Mouse (Mus musculus) lung, embryonic 16.5 days (tissue): ENCODE measurements around the gene Ccdc152. TPM values are rescaled to one million over a fixed set of nuclear protein-coding genes. Genes with fewer than 3 reads are reported as not detected.
A peak's percentile ranks its signal among the peaks of the same experiment; 100 is the strongest.
"Not testable (repeated sequence)": the region's sequence is repeated elsewhere in the genome, so short reads cannot be mapped to it uniquely, and the experiment has no call there.

Source experiments
- ATAC-seq: fragments of 200-750 bp; cut with Nextera tagmentation; 2 replicates; pipeline ENCODE4 v1.8.0; 2017; ENCODE audit warnings: low read depth, mild to moderate bottlenecking, moderate library complexity
- H3K27ac ChIP-seq: fragments of 300-500 bp; sonication (generic); 2 replicates; pipeline ENCODE4 v1.5.1; 2014; ENCODE audit warnings: mild to moderate bottlenecking, control low read depth, low read length
- H3K27me3 ChIP-seq: fragments of 300-500 bp; sonication (generic); 2 replicates; pipeline ENCODE4 v1.6.1; 2014; ENCODE audit warnings: low read depth, low read length, mixed read lengths; ENCODE audit not compliant: control insufficient read depth, insufficient read depth
- H3K36me3 ChIP-seq: fragments of 300-500 bp; sonication (generic); 2 replicates; pipeline ENCODE4 v1.6.1; 2014; ENCODE audit warnings: low read length; ENCODE audit not compliant: control insufficient read depth, insufficient read depth
- H3K4me1 ChIP-seq: fragments of 300-500 bp; sonication (generic); replicated peaks from 2 replicates; pipeline ENCODE4 v1.6.1; 2014; ENCODE audit warnings: low read length, mixed read lengths; ENCODE audit not compliant: control insufficient read depth, insufficient read depth
- H3K4me2 ChIP-seq: fragments of 300-500 bp; sonication (generic); 2 replicates; pipeline ENCODE4 v1.6.1; 2014; ENCODE audit warnings: low read depth, low read length, control low read depth
- H3K4me3 ChIP-seq: fragments of 300-500 bp; sonication (generic); 2 replicates; pipeline ENCODE4 v1.5.1; 2014; ENCODE audit warnings: mild to moderate bottlenecking, low read length, control low read depth
- H3K9ac ChIP-seq: fragments of 300-500 bp; sonication (generic); 2 replicates; pipeline ENCODE4 v1.6.1; 2014; ENCODE audit warnings: low read length, control low read depth
- H3K9me3 ChIP-seq: fragments of 300-500 bp; sonication (generic); 2 replicates; pipeline ENCODE4 v1.6.1; 2016; ENCODE audit warnings: low read length; ENCODE audit not compliant: control insufficient read depth
- WGBS: fragments of 180-500 bp; shearing (Covaris S2); extraction: QIAGEN DNeasy Blood & Tissue Kit; methylation state at CpG from one replicate; pipeline ENCODE4 v1.1.7; 2014; 5-methylcytosine and 5-hydroxymethylcytosine counted together
- polyA plus RNA-seq: library from polyadenylated mRNA; unstranded; fragments of >200 nt; fragmentation: Nextera tagmentation; extraction: Ambion mirVana; gene quantifications from 2 replicates; pipeline ENCODE4 v1.2.1, GENCODE M21; 2015

Ccdc152 gene
- polyA plus RNA-seq, 1 experiment from 2014 or later = 0.28 TPM

DNA sequence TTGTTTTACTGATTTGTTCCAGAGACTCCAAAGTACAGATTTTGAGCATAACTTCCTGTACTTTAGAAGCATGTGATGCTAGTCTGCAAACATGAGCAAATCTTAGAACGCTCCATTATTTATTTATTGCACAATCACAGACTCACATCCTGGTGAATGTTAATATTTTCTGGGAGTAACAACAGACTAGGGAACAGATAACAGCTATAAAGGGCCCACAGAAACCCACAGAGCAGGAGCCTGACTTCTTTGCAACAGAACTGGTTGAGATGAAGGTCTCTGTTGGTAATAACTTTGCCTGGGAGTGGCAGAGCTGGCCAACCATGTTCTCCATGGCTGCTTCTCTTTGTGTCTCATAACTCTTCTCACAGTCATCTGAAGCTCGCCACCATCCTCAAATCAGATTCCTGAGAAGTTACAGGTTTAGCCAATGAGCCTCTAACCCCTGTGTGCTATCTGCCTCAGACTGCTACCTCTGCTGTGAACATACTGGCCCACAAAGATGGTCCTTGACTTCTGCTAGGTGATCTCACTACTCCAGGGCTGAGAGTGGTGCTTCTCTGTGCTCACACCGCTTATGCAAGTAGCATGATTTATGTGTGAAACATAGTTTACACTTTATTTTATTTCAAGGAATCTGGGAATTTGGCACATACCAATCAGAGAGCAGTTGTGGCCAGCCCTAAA, 52.2 kb downstream of the Ccdc152 start:
- Histone ChIP-seq H3K27me3 (no peaks in the 10 kb centered on the region), H3K9me3 (no peaks in the 10 kb centered on the region), H3K4me3 (no peak overlapping the region), H3K36me3 (no peaks in the 10 kb centered on the region), H3K9ac (0 out of 2 replicates have a peak overlapping the region, but pooled peaks have one; percentile 18), H3K4me1 (peaks cover 12% of the 10 kb centered on the region), H3K27ac (peak overlapping the region; percentile 90), H3K4me2 (no peak overlapping the region)
- peak; percentile 88 for ATAC-seq
- WGBS = 27% methylated on average over 3 of the region's 3 CpGs

DNA sequence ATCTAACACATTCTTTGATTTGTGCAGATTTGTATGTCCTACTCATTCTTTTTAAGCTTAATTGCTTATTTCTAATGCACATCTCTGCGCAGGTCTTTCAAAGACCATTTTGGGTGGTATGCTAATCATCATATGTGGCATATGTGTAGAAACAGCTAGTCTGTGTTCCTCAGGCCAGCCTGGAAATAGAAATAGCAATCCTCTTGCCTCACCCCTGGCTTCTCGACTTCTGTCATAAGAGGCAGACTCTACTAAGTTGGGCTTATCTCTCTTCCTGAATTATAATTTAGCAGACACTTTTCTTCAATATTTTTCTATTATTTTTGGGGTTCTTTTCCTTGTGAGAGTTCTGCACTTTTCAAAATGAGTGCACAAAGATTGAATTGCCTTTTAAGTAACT, 52.7 kb downstream of the Ccdc152 start:
- no peaks in the 10 kb centered on the region for H3K9me3 ChIP-seq
- peak overlapping the region; percentile 90 for H3K27ac ChIP-seq
- no peaks in the 10 kb centered on the region for H3K27me3 ChIP-seq
- 0 out of 2 replicates have a peak, but pooled peaks have one; percentile 37 for ATAC-seq
- H3K4me1 ChIP-seq = peaks cover 12% of the 10 kb centered on the region
- H3K4me2 ChIP-seq = no peak overlapping the region
- WGBS = 51% methylated on average over 2 of the region's 2 CpGs
- no peaks in the 10 kb centered on the region for H3K36me3 ChIP-seq
- H3K4me3 ChIP-seq = no peak overlapping the region
- H3K9ac ChIP-seq = no peak overlapping the region

DNA sequence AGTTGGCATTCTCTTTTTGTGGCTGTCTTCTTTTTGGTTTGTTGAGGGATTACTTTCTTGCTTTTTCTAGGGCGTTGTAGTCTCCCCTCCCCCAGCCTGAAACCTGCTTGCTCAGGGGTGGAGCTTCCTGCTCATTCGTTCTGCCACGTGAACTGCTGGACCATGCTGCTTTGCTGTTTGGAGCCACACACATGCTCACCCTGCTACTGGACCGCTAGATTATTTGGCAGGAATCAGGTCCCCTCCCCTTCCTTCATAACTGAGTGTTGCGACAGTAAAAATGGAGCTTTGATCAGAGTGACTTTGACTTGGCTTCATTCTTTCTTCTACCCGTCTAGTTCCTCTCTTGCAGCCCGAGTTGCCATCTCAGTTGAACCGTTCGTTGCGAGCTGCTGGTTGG, 58.3 kb downstream of the Ccdc152 start:
- H3K36me3 ChIP-seq, H3K9me3 ChIP-seq, H3K4me2 ChIP-seq, ATAC-seq, H3K27ac ChIP-seq, H3K4me1 ChIP-seq, H3K27me3 ChIP-seq, H3K9ac ChIP-seq, H3K4me3 ChIP-seq: not testable (repeated sequence)
- WGBS = 74% methylated on average over 10 of the region's 10 CpGs

DNA sequence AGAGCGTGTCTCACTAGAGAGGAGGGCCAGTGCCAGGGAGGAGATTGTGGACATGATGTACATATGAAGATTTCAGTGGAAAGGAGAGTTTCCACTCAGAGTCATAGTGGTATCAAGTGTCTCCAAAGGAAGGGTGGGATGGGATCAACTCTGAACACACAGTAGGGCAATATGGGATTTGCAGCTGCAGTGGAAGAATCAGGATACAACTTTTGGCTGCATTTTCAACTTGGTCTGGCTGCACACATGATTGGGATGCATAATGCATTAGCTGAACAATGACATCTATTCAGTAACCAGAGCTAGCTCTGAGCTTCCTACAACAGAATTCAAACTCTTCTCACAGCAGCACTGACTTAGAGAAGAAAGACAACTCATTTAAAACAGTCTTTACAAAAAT, 65.4 kb downstream of the Ccdc152 start:
- H3K27me3 ChIP-seq = no peaks in the 10 kb centered on the region
- no peak overlapping the region for H3K9ac ChIP-seq
- H3K4me2 ChIP-seq = no peak overlapping the region
- WGBS = 88% methylated on average over 1 of the region's 1 CpGs
- H3K4me1 ChIP-seq = no peaks in the 10 kb centered on the region
- no peak overlapping the region for H3K4me3 ChIP-seq
- no peaks in the 10 kb centered on the region for H3K9me3 ChIP-seq
- ATAC-seq = no peak
- no peak overlapping the region for H3K27ac ChIP-seq
- no peaks in the 10 kb centered on the region for H3K36me3 ChIP-seq

DNA sequence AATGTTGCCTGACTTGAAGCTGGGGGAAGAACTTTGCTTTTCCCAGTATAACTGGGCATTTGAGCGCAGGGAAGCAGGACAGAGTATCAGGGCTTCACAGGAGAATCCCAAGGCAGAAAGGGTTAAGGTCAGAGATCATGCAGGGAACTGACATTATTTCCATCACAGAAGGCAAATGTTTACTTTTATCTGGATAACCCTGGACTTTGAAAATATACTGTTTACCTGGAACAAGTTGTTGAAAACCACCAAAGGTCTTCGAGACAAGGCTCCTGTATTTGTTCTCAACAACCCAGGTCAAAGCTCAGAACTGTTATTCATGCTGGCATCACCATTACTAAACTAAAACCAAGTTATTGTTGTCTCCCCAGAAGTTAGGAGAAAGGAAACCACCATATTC, 67.0 kb downstream of the Ccdc152 start:
- ATAC-seq = no peak
- H3K4me2 ChIP-seq = no peak overlapping the region
- no peaks in the 10 kb centered on the region for H3K36me3 ChIP-seq
- H3K4me1 ChIP-seq = no peaks in the 10 kb centered on the region
- H3K9me3 ChIP-seq = no peaks in the 10 kb centered on the region
- H3K27me3 ChIP-seq = no peaks in the 10 kb centered on the region
- no peak overlapping the region for H3K27ac ChIP-seq
- H3K4me3 ChIP-seq = no peak overlapping the region
- H3K9ac ChIP-seq = no peak overlapping the region
- WGBS = 59% methylated on average over 2 of the region's 2 CpGs

DNA sequence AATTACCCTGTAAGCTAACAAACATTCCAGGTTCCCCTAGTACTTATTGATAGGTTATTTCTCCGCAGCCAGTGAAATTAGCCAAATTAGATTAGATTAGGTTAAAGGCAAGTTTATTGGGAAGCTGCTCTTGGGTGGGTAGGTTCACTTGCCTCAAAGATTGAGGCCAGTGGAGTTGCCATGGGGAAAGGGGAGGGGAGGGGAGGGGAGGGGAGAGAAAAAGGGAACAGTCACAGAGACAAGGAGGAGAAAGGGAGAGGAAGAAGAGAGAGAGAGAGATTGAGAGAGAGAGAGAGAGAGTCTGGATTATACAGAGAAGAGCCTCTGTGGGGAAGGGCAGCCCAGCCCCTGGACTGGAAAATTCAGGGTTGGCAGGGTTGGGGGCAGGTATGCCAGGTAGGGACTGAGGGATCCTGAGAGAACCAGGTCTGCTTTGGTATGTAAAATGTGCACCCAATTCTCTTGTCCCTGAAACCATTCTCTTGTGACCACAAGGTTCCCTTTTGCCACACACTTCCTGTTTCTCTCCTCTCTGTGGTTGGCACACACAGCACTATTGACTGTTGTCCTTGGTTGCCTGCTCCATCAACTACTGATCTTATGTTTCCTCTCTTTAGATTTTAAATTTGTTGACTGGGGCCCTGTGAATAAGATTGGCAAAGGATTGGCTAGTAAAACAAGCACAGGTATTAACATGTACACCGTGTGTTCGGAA, 69.3 kb downstream of the Ccdc152 start:
- Histone ChIP-seq H3K4me1 (peaks cover 3% of the 10 kb centered on the region), H3K36me3 (no peaks in the 10 kb centered on the region), H3K9me3 (no peaks in the 10 kb centered on the region), H3K4me2 (no peak overlapping the region), H3K9ac (no peak overlapping the region), H3K27ac (no peak overlapping the region), H3K4me3 (no peak overlapping the region), H3K27me3 (no peaks in the 10 kb centered on the region)
- 87% methylated on average over 3 of the region's 3 CpGs for WGBS
- no peak for ATAC-seq

DNA sequence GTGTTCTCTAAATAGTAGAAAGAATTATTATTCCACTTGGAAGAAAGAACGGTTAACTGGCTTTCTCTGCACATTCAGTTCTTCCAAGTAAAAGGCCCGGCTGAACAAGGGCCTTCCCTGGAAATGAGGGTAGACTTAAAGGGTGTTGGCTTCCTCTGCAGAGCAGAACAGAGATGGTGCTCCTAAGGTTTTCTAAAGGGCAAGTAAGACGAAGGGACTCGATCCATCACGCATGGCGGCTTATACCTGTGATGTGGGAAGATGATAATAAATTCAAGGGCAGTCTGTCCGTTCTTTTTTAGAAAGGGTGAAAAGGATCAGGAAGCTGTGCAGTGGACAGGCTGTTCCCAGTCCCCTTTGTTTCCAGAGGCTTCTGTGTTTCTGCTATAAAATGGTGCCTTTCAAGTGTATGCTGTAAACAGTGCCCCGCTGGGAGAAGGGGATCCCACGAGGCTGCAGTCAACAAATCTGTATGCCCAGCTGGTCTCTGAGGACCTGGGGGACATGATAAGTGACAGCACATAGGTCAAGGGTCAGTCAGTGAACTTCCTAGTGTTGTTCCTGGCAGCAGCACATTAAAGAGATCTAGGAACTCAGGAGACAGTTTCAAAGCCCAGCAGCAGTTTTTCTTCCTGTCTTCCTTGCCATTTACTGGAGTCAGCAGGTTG, 71.0 kb downstream of the Ccdc152 start:
- Histone ChIP-seq H3K27me3 (no peaks in the 10 kb centered on the region), H3K4me2 (no peak overlapping the region), H3K4me3 (no peak overlapping the region), H3K36me3 (no peaks in the 10 kb centered on the region), H3K4me1 (peaks cover 3% of the 10 kb centered on the region), H3K9me3 (no peaks in the 10 kb centered on the region), H3K27ac (no peak overlapping the region), H3K9ac (no peak overlapping the region)
- ATAC-seq = peak; percentile 59
- 46% methylated on average over 9 of the region's 9 CpGs for WGBS

DNA sequence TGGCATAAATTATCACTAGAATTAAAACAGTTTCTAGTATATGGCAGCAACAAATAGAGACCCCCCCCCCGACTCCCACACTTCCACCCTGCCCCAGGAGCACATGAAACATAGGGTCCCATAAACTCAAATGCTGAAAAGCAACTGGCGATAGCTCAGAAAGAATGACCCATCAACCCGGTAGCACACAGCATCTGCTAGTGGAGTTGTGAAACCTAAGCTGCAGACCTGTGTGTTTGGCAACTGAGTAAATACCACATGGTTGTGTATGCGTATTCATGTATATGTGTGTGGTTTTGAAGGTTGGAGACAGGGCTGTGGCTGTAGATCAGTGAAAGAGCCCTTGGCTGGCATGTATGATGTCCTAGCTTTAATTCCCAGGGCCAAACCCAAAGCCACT, 72.3 kb downstream of the Ccdc152 start:
- Histone ChIP-seq H3K36me3 (no peaks in the 10 kb centered on the region), H3K4me3 (no peak overlapping the region), H3K4me1 (peaks cover 3% of the 10 kb centered on the region), H3K27me3 (no peaks in the 10 kb centered on the region), H3K4me2 (no peak overlapping the region), H3K27ac (no peak overlapping the region), H3K9ac (no peak overlapping the region), H3K9me3 (no peaks in the 10 kb centered on the region)
- WGBS = 85% methylated on average over 4 of the region's 4 CpGs
- ATAC-seq = no peak
